Mouse (Mus musculus) mesoderm, embryonic 11.5 days (tissue): ENCODE measurements around the gene Letm1.

ENCODE experiments used
- DNase-seq: peaks from one replicate; pipeline ENCODE4 v3.0.0-alpha.2; 2012; ENCODE audit warnings: low read depth, low spot score

Letm1 gene

GRCm38 (mm10) chr5:33782345-33782998 lies at the start of gene Letm1:
Letm1 (minus strand) TSS chr5:33782817.
- peak; percentile 92 for DNase-seq

- DNase-seq = no peak
Observed at GRCm38 (mm10) chr5:33830832-33831231, 48.2 kb upstream of the Letm1 start.

- DNase-seq = no peak
Observed at GRCm38 (mm10) chr5:33829958-33830357, 47.3 kb upstream of the Letm1 start.

- DNase-seq = no peak
Observed at GRCm38 (mm10) chr5:33828107-33828506, 45.5 kb upstream of the Letm1 start.

GRCm38 (mm10) chr5:33826001-33826400 lies 43.4 kb upstream of the Letm1 start:
- DNase-seq = no peak

DNA sequence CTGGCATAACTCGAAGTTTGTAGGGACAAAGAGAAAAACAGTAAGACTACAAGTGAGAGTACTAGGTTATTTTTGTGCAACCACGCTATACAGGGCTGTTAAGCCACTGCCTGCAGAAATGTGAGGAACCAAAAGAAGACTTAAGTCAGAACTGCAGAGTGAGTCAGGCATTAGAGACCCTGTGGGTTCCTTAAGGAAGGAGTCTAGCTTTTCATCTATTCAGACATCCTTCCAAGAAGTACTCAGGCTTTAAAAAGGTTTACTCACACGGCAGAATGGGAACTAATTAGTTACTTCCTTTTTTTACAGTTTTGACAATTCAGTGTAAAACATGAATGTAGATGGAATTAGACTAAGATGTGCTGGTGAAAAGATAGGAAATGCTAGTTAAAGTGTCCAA lies 39.8 kb upstream of the Letm1 start:
- DNase-seq = no peak

GRCm38 (mm10) chr5:33821901-33822427 lies 39.3 kb upstream of the Letm1 start:
- no peak for DNase-seq

DNA sequence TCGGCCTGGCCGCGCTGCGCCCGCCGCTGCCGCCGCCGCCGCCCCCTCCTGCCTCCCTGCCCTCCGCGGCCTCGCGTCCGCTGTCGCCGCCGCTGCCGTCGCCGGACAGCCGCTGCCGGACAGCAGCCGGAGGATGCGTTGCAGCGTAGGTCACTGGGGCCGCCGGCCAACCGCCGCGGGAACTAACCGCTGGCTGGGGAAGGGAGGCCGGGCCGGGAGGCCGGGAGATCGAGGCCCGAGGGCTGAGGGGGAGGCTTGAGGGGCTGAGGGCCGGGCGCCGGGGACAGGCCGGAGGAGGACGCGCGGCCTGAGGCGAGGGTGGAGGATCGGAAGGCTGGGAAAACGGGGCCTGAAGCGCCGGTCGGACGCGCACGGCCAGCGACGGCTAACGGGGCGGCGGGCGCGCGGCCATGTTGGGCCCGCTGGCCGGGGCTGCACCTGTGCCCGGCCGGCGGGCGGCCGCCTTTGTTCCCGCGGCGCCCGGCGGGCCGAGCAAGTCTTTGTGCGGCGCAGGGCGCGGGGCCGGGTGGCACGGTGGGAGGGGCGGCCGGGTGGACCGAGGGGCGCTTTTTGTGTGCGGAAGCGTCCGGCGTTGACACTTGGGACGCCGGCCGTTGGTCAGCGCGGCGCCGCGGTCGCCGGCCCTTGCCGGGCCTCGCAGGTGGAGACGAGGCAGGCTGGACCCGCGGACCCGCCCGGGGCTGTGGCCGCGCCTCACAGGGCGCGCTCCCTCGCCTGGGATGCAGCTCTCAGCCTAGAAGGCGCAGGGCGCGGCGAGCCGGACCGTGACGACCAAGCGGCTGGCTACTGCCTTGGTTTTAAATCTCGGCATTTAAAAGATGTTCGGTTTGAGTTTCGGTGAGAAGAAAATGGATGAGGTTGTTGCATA lies 38.4 kb upstream of the Letm1 start:
- DNase-seq = peak; percentile 68

GRCm38 (mm10) chr5:33819876-33820732 lies 37.5 kb upstream of the Letm1 start, which contains the start of gene Nsd2:
Nsd2 (plus strand) TSS chr5:33820725.
- DNase-seq = peak; percentile 92

GRCm38 (mm10) chr5:33819141-33819875 lies 36.7 kb upstream of the Letm1 start:
- DNase-seq = peak; percentile 11

GRCm38 (mm10) chr5:33818104-33818503 lies 35.5 kb upstream of the Letm1 start:
- peak; percentile 45 for DNase-seq

- DNase-seq = no peak
Observed at GRCm38 (mm10) chr5:33816008-33816725, 33.5 kb upstream of the Letm1 start.

DNA sequence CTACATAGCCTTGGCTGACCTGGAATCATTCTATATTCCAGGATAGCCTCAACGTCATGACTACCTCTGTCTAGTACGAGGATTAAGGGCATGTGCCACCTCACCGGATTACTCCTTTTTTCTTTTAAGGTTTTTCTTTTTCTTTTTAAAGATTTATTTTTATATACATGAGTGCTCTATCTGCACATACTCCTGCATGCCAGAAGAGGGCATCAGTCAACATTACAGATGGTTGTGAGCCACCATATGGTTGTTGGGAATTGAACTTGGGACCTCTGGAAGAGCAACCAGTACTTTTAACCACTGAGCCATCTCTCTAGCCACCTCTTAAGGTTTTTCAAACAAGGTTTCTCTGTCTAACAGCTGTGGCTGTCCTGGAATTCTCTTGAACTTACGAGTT lies 28.9 kb upstream of the Letm1 start:
- DNase-seq = no peak

DNA sequence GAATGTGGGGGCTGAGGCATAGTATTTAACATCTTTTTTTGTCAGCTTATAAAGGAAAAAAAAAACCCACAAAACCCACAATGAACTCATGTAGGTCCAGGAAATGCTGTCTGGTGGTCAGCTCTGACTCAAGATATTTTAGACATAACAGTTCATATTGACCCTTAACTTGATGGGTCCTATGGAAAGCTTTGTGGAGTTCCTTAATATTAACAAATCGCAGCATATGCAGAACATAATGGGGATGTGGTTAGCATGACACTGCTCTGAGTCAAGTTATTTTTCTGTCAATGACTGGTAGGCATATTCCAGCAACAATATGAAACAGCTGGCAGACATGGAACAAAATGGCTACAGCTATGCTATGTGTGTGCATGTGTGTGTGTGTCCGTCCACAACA lies 20.7 kb upstream of the Letm1 start:
- no peak for DNase-seq

GRCm38 (mm10) chr5:33791912-33792643 lies 9.5 kb upstream of the Letm1 start:
- DNase-seq = no peak

DNA sequence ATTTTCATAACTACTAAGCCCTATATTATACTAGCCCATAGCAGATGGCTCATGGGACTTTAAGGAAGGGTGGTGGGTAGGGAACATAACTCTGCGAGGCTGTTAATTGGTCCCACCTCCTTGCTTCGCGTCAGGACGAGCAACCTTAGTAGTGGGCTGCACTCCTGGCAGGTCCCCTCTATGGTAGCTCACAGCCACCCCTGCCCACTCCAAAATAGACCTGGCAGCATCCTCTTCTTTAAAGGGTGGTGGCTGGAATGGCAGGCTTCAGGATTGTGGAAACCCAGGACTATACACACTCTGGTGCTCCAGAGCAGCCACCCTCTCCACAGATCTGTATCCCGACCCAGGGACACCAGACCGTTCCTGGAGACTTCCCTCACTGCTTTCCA lies 378 bp upstream of the Letm1 start:
- no peak for DNase-seq

- no peak for DNase-seq
Observed at GRCm38 (mm10) chr5:33781964-33782344, 663 bp downstream of the Letm1 start.

GRCm38 (mm10) chr5:33777195-33777594 lies 5.4 kb downstream of the Letm1 start:
- no peak for DNase-seq

DNA sequence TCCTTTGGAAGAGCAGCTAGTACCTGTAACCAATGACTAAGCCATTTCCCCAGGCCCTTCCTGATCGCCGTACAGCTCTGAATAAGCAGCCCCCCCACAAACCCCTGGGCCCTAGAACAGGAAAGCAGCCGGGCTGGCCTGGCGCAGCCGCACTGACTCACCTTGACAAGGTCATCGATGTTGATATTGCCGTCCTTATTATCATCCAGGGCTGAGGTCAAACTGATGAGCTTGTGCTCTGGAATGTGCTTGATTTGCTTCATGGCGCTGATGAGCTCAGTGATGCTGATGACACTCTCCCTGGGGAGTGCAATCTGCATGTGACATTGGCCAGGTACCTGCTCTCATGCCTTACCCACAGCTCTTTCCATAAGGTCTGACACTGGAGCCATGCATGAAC lies 39.1 kb downstream of the Letm1 start:
- DNase-seq = no peak

DNA sequence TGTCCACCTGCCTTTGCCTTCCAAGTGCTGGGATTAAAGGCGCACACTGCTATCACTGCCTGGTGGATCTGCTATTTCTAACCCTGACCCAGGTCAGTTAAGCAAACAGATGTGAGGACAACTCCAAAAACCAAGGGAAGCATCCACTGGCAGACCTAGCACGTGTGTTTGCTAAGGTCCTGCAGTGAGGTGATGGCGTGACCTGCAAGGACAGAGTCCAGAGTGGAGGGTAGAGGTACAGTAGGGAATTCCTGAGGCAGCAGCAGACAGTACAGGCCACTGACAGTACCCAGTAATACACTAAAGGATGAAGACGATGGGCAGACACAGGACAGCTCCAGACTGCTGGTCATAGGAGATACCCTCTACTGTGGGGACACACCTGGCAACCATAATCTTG lies 42.1 kb downstream of the Letm1 start:
- DNase-seq = no peak
